Mouse (Mus musculus): ENCODE measurements around the gene Ganc.

DNA sequence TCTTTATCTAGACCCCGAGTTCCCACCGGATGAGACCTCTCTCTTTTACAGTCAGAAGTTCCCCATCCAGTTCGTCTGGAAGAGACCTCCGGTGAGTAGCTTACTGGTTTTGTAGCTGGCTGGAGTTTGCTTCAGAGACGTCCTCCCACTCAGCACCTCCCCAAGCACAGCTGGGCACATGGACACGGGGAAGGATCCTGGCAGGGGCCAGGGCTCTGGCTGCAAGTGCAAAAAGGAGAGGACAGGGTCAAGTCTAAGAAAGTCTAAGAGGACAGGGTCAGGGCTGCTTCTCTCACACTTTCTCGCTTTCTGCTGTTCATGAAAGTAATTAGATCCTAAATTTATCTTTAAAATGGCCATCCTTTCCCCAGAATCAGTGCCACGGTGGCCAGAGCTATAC, 60.4 kb downstream of the Ganc start:
- TF ChIP-seq CTCF (IDR thresholded peaks at IDR 0.05; ENCODE audit: low read depth, low read length) (no peak), GATA2 (IDR thresholded peaks at IDR 0.05; ENCODE audit: borderline replicate concordance, low read depth, low read length) (no peak), POLR2AphosphoS5 (IDR thresholded peaks at IDR 0.05; ENCODE audit: insufficient replicate concordance, low read depth, low read length) (no peak)
